Mouse (Mus musculus) MEL (cell line): ENCODE results near the gene Dock3.
A peak's percentile ranks its signal among the peaks of the same experiment; 100 is the strongest.

ENCODE experiments used
- CTCF ChIP-seq, 3 experiments: IDR thresholded peaks in 2 of 3; conservative IDR thresholded peaks in 1 of 3; 2 replicates each; pipeline ENCODE4 v1.5.1; 2011 to 2012; ENCODE audit warnings: low read length in 3 of 3, low read depth in 2 of 3, mild to moderate bottlenecking in 2 of 3, improper control_type of control experiment in 1 of 3, inconsistent platforms in 1 of 3, mixed read lengths in 1 of 3, moderate library complexity in 1 of 3; ENCODE audit not compliant: control insufficient read depth in 1 of 3, insufficient read depth in 1 of 3, poor library complexity in 1 of 3, severe bottlenecking in 1 of 3
- EP300 ChIP-seq, 2 experiments: IDR thresholded peaks; 2 replicates each; pipeline ENCODE4 v1.6.1; 2011; ENCODE audit warnings: improper control_type of control experiment in 2 of 2, low read length in 2 of 2, low read depth in 1 of 2, mild to moderate bottlenecking in 1 of 2
- ETS1 ChIP-seq: IDR thresholded peaks from 2 replicates; pipeline ENCODE4 v1.6.1; 2012; ENCODE audit warnings: low read depth, mild to moderate bottlenecking, inconsistent platforms, low read length, improper control_type of control experiment, moderate library complexity
- MAFK ChIP-seq: IDR thresholded peaks from 2 replicates; pipeline ENCODE4 v1.6.1; 2011; ENCODE audit warnings: low read depth, mild to moderate bottlenecking, low read length, improper control_type of control experiment, borderline replicate concordance
- MEF2A ChIP-seq: IDR thresholded peaks from 2 replicates; pipeline ENCODE4 v1.6.1; 2014; ENCODE audit warnings: low read depth, mild to moderate bottlenecking, inconsistent platforms, low read length, improper control_type of control experiment; ENCODE audit not compliant: poor library complexity, insufficient replicate concordance, severe bottlenecking; ENCODE audit errors: extremely low read depth
- POLR2A ChIP-seq, 2 experiments: IDR thresholded peaks; 2 replicates each; pipeline ENCODE4 v1.6.1; 2011 to 2012; ENCODE audit warnings: low read length in 2 of 2, mild to moderate bottlenecking in 2 of 2, control low read depth in 1 of 2, improper control_type of control experiment in 1 of 2, low read depth in 1 of 2, moderate library complexity in 1 of 2; ENCODE audit not compliant: control insufficient read depth in 1 of 2, insufficient read depth in 1 of 2, poor library complexity in 1 of 2
- POLR2AphosphoS2 ChIP-seq: IDR thresholded peaks from 2 replicates; pipeline ENCODE4 v1.6.1; 2011; ENCODE audit warnings: low read length, improper control_type of control experiment
- SMC3 ChIP-seq: IDR thresholded peaks from 2 replicates; pipeline ENCODE4 v1.6.1; 2011; ENCODE audit warnings: low read depth, low read length, improper control_type of control experiment
- UBTF ChIP-seq: IDR thresholded peaks from 2 replicates; pipeline ENCODE4 v1.6.1; 2012; ENCODE audit warnings: low read depth, mild to moderate bottlenecking, inconsistent platforms, low read length, improper control_type of control experiment, moderate library complexity, borderline replicate concordance; ENCODE audit not compliant: insufficient read depth
- ZKSCAN1 ChIP-seq: IDR thresholded peaks from 2 replicates; pipeline ENCODE4 v1.6.1; 2012; ENCODE audit warnings: low read depth, mild to moderate bottlenecking, inconsistent platforms, low read length, improper control_type of control experiment, moderate library complexity
- ZNF384 ChIP-seq: IDR thresholded peaks from 2 replicates; pipeline ENCODE4 v1.6.1; 2012; ENCODE audit warnings: low read depth, mild to moderate bottlenecking, inconsistent platforms, low read length, improper control_type of control experiment

GRCm38 (mm10) chr9:106881071-106881755, 350.5 kb downstream of the Dock3 start:
- TF ChIP-seq POLR2AphosphoS2 (peak; percentile 34; the same call in 1 of the 2 replicates), ZNF384 (no peak), UBTF (no peak), ZKSCAN1 (no peak), CTCF (IDR thresholded peaks at IDR 0.05 in 2 of 3, conservative IDR thresholded peaks at IDR 0.05 in 1 of 3; ENCODE audit: control insufficient read depth in 1 of 3, insufficient read depth in 1 of 3, low read depth in 2 of 3, low read length in 3 of 3, poor library complexity in 1 of 3, severe bottlenecking in 1 of 3) (no peak), EP300 (IDR thresholded peaks at IDR 0.05; ENCODE audit: low read depth in 1 of 2, low read length in 2 of 2) (no peak), ETS1 (no peak), POLR2A (IDR thresholded peaks at IDR 0.05; ENCODE audit: control insufficient read depth in 1 of 2, insufficient read depth in 1 of 2, low read depth in 1 of 2, low read length in 2 of 2, poor library complexity in 1 of 2) (no peak; a peak in 1 of 4 replicates), MAFK (no peak), SMC3 (no peak), MEF2A (no peak)
